Mouse (Mus musculus): ENCODE measurements around the gene Pdx1. TPM values are rescaled to one million over a fixed set of nuclear protein-coding genes. Genes with fewer than 3 reads are reported as not detected.

The Pdx1 gene
- polyA plus RNA-seq, 1 experiment, result not detected

- peaks cover 99% of the 10 kb centered on the region for H3K27me3 ChIP-seq (replicated peaks)
- H3K4me3 ChIP-seq (replicated peaks), result no peak overlapping the region
- H3K36me3 ChIP-seq (replicated peaks; ENCODE audit: low read length), result no peaks in the 10 kb centered on the region
- peaks cover 21% of the 10 kb centered on the region for H3K4me1 ChIP-seq
- H3K9me3 ChIP-seq, result no peaks in the 10 kb centered on the region
- no peak for TF ChIP-seq FLI1 (IDR thresholded peaks at IDR 0.05; ENCODE audit: low read length)
- TF ChIP-seq GATA1 (IDR thresholded peaks at IDR 0.05; ENCODE audit: borderline replicate concordance, low read length), result no peak
Measured at GRCm38 (mm10) chr5:147307398-147307785, 37.6 kb downstream of the Pdx1 start.

DNA sequence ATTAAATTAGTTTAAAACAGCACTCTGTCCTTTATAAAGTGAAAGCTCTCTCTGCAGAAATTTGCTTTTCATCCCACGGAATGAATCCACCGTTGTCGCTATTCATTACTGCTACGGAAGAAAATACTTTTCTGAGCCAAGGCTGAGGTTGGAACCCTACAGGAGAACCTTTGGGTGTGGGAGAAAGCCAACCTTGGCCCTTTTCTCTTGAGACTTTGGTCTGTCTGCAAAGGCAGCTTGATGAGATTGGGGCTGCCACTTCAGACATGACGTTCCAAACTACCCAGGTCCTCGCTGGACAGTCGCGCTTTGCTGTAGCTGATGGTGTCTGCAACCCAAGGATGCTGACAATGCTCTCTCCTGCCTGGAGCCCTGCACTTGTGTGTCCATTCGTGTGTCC is 38.7 kb downstream of the Pdx1 start:
- H3K36me3 ChIP-seq (replicated peaks; ENCODE audit: low read length), result no peaks in the 10 kb centered on the region
- no peaks in the 10 kb centered on the region for H3K9me3 ChIP-seq
- peaks cover 18% of the 10 kb centered on the region for H3K4me1 ChIP-seq
- H3K27me3 ChIP-seq (replicated peaks), result peaks cover 97% of the 10 kb centered on the region
- TF ChIP-seq GATA1 (IDR thresholded peaks at IDR 0.05; ENCODE audit: borderline replicate concordance, low read length), result no peak
- TF ChIP-seq FLI1 (IDR thresholded peaks at IDR 0.05; ENCODE audit: low read length), result no peak
- H3K4me3 ChIP-seq (replicated peaks), result no peak overlapping the region

DNA sequence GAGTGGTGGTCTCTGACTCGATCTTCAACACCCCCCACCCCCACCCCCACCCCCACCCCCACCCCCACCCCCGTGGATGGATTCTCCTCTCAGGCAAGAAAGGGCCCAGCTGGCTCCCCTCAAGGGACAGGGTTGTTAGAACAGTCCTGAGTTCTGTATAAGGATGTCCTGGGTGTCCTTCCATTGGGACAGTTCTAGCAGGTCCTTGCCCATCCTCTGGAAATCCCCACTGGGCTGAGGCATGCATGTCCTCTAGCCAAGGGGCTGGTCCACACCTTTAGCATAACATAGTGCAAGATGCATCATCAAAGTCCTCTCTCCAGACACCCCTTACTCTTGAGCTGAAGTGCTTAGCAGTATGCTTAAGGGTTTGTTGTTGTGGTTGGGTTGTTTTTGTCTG is 40.0 kb downstream of the Pdx1 start:
- Histone ChIP-seq H3K4me1 (peaks cover 14% of the 10 kb centered on the region), H3K27me3 (replicated peaks) (peaks cover 96% of the 10 kb centered on the region), H3K4me3 (replicated peaks) (no peak overlapping the region), H3K9me3 (no peaks in the 10 kb centered on the region), H3K36me3 (replicated peaks; ENCODE audit: low read length) (no peaks in the 10 kb centered on the region)
- TF ChIP-seq FLI1 (IDR thresholded peaks at IDR 0.05; ENCODE audit: low read length) (no peak), GATA1 (IDR thresholded peaks at IDR 0.05; ENCODE audit: borderline replicate concordance, low read length) (no peak)

GRCm38 (mm10) chr5:147312830-147313685 is 43.3 kb downstream of the Pdx1 start:
- peaks cover 96% of the 10 kb centered on the region for H3K27me3 ChIP-seq (replicated peaks)
- TF ChIP-seq FLI1 (IDR thresholded peaks at IDR 0.05; ENCODE audit: low read length) (no peak), GATA1 (IDR thresholded peaks at IDR 0.05; ENCODE audit: borderline replicate concordance, low read length) (no peak)
- no peak overlapping the region for H3K4me3 ChIP-seq (replicated peaks)
- H3K9me3 ChIP-seq, result no peaks in the 10 kb centered on the region
- no peaks in the 10 kb centered on the region for H3K36me3 ChIP-seq (replicated peaks; ENCODE audit: low read length)
- peaks cover 9% of the 10 kb centered on the region for H3K4me1 ChIP-seq

DNA sequence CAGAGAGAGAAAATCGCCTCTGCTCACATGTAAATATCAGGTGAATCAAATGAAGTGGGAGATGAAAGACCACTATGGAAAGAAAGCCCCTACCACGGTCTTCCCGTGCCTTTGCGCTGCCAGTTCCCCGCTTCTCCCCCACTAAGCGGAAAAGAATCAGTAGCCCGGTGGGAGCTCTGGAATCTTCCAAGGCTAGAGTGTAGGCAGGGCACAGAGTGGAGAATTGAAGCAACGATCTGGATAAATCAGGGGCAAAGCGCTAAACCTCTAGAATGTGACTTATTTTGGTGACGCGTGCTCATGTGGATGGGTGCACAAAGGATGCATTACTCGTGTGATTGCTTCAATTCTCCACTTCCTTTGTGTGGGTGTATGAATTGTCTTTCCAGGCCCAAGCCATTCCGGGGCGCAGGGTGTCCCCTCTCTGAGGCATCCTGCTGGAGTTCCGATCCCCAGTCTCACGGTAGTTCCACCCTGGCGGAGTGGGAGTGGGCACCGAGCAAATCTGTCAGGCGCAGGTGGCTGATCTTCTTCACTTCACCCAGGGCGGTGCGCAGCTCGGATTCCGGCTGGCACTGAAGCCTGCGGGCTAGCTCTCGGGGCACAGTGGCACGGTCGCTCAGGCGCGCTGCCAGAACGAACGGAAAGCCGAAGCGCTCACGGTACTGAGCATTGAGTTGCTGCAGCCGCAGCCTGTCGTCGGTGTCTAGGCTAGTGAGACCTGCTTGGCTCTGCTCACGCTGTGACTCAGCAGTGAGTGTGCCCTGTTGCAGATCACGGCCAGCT is 45.1 kb downstream of the Pdx1 start:
- TF ChIP-seq FLI1 (IDR thresholded peaks at IDR 0.05; ENCODE audit: low read length) (no peak), GATA1 (IDR thresholded peaks at IDR 0.05; ENCODE audit: borderline replicate concordance, low read length) (no peak)
- no peaks in the 10 kb centered on the region for H3K9me3 ChIP-seq
- H3K4me3 ChIP-seq (replicated peaks), result peak overlapping the region; percentile 86
- H3K27me3 ChIP-seq (replicated peaks), result peaks cover 89% of the 10 kb centered on the region
- peaks cover 9% of the 10 kb centered on the region for H3K4me1 ChIP-seq
- no peaks in the 10 kb centered on the region for H3K36me3 ChIP-seq (replicated peaks; ENCODE audit: low read length)

DNA sequence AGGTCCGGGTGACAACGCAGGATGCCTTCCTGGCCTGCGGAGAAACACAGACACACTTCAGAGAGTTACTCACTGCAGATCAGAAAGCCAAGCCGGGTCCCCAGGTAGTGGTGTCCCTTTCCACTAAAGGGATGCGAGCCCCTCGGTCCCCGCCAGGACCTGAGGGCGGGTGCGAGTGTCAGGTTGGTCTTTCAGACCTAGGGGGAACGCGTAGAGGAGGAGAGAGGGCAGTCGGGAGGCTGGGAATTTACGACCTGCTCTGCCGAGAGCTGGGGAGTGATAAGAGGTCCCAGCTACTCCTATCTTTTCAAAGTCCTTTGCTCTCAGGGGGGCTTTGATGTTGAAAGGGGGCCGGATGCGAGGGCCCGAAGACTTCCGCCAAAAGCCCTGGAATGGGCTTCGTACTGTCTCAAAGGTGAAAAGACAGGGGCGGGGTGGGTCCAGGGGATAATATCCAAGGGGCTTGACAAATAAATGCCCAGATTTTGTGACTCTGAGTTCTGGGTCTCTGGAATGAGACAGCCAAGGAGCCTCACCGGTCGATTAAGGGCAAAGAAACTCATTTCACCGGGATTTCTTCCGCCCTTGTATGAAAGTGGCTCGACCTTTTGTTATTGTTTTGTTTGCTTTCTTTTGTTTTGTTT is 45.8 kb downstream of the Pdx1 start:
- H3K4me1 ChIP-seq, result peaks cover 9% of the 10 kb centered on the region
- no peaks in the 10 kb centered on the region for H3K36me3 ChIP-seq (replicated peaks; ENCODE audit: low read length)
- no peak for TF ChIP-seq FLI1 (IDR thresholded peaks at IDR 0.05; ENCODE audit: low read length)
- TF ChIP-seq GATA1 (IDR thresholded peaks at IDR 0.05; ENCODE audit: borderline replicate concordance, low read length), result no peak
- H3K27me3 ChIP-seq (replicated peaks), result peaks cover 86% of the 10 kb centered on the region
- no peaks in the 10 kb centered on the region for H3K9me3 ChIP-seq
- peak overlapping the region; percentile 86 for H3K4me3 ChIP-seq (replicated peaks)

GRCm38 (mm10) chr5:147317321-147317720 is 47.6 kb downstream of the Pdx1 start:
- no peaks in the 10 kb centered on the region for H3K36me3 ChIP-seq (replicated peaks; ENCODE audit: low read length)
- H3K9me3 ChIP-seq, result no peaks in the 10 kb centered on the region
- peaks cover 9% of the 10 kb centered on the region for H3K4me1 ChIP-seq
- H3K4me3 ChIP-seq (replicated peaks), result no peak overlapping the region
- peaks cover 82% of the 10 kb centered on the region for H3K27me3 ChIP-seq (replicated peaks)
- no peak for TF ChIP-seq GATA1 (IDR thresholded peaks at IDR 0.05; ENCODE audit: borderline replicate concordance, low read length)
- TF ChIP-seq FLI1 (IDR thresholded peaks at IDR 0.05; ENCODE audit: low read length), result no peak

GRCm38 (mm10) chr5:147317991-147318390 is 48.2 kb downstream of the Pdx1 start:
- TF ChIP-seq GATA1 (IDR thresholded peaks at IDR 0.05; ENCODE audit: borderline replicate concordance, low read length) (no peak), FLI1 (IDR thresholded peaks at IDR 0.05; ENCODE audit: low read length) (no peak)
- no peak overlapping the region for H3K4me3 ChIP-seq (replicated peaks)
- no peaks in the 10 kb centered on the region for H3K36me3 ChIP-seq (replicated peaks; ENCODE audit: low read length)
- no peaks in the 10 kb centered on the region for H3K9me3 ChIP-seq
- H3K4me1 ChIP-seq, result peaks cover 12% of the 10 kb centered on the region
- peaks cover 82% of the 10 kb centered on the region for H3K27me3 ChIP-seq (replicated peaks)

DNA sequence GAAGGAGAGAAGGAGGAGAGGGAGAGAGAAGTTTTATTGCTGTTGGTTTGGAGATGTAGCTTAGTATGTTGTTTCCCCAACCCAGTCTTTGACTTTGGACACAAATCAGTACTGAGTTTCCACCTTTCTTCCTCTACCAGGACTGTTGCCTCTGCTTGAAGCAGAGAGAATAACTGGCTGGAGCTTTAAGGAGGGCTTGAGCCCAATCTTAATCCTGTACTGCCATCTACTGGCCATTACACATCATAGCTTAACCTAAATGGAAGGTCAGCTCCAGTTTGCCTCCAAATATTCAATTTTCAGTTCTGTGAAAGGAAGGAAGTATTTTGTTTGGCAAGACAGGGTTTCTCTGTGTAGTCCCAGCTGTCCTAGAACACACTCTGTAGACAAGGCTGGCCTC is 49.9 kb downstream of the Pdx1 start:
- Histone ChIP-seq H3K4me3 (replicated peaks) (no peak overlapping the region), H3K36me3 (replicated peaks; ENCODE audit: low read length) (no peaks in the 10 kb centered on the region), H3K9me3 (no peaks in the 10 kb centered on the region), H3K27me3 (replicated peaks) (peaks cover 71% of the 10 kb centered on the region), H3K4me1 (peaks cover 18% of the 10 kb centered on the region)
- no peak for TF ChIP-seq FLI1 (IDR thresholded peaks at IDR 0.05; ENCODE audit: low read length)
- no peak for TF ChIP-seq GATA1 (IDR thresholded peaks at IDR 0.05; ENCODE audit: borderline replicate concordance, low read length)
